Mouse (Mus musculus) cerebellum, adult 8-10 months (tissue): ENCODE results near the gene Rnaseh2a.

Source experiments
- DNase-seq: peaks from one replicate; pipeline ENCODE4 v3.0.0; 2022

Rnaseh2a gene

DNA sequence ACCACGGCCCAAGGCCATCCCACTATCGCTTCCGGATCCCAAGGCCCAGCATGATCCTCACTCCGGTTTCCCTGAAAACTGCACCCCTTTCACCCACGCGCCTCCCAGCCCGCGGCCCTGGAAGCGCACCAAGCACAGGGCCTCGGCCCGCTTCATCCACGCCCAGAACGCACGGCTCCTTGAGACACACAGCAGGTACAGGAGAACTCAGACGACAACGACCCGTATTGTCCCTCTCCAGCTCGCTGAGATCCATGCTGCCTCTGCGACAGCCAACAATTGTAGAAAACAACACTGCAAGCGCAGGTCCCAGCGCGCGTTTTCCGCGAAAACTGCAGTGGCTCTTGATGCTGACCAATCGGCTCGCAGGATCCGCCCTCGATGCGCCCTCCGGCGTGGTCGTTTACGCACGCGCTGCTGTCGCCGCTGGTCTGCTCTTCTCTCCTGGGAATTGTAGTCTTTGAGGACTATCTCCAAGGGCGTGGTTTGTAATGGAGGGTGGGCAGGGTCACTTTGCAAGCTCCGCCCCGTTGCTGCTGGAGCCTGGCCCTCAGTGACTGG lies 3.8 kb downstream of the Rnaseh2a start:
- peak; percentile 88 for DNase-seq

- no peak for DNase-seq
Measured at GRCm38 (mm10) chr8:84963952-84964351, 5.6 kb downstream of the Rnaseh2a start.

- no peak for DNase-seq
Measured at GRCm38 (mm10) chr8:84959811-84960210, 9.8 kb downstream of the Rnaseh2a start.

- peak; percentile 82 for DNase-seq
Measured at GRCm38 (mm10) chr8:84956768-84957167, 12.8 kb downstream of the Rnaseh2a start.

DNA sequence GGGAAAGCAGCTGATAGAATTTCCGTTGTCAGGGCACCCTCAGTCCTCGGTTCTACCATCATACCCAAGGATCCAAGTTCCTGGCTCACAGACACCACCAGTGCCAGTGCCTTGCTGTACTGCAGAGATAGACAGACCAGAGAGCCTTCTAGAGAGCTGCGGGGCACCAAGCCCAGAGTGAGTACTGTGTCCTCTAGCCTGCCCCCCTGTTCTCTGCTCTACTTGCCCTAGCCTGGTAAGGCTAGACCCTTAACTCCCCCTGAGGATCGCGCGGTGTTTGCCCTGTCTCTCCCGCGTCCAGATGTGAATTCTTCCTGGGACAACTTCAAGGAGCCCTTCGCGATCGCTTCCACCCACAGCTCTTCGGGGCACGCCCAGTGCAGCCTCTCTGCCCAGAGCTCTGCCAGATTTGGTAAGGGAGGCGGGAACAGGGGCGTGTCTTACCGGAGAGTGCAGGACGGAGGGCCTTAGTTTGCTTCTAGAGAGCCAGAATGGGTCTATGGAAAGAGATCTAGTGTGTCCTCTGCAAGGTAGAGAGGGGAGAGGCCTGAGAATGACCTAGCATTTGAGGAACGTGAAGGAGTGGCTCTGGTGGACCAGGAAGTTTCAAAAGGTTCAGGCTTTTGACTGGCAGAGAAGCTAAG lies 16.8 kb downstream of the Rnaseh2a start:
- no peak for DNase-seq

DNA sequence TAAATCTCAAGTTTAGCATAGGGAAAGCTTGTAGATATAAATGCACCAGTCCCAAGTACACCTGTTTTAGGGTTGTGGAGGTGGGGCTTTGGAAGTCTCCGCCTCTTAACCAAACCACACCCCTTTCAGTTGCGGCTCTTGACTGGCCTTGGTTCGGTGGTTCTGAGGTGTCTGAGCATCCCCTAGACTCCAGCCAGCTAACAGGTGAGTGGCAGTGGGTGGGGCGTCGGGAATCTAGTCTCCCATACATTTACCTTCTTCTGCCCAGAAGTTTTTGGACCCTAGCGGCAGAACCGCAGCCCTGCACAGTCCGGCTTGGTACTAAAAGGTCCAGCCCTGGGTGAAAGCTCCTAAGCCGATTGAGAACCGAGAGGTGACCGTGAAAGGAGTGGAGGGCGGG lies 19.8 kb downstream of the Rnaseh2a start:
- DNase-seq: no peak

GRCm38 (mm10) chr8:84947241-84947545 lies 22.4 kb downstream of the Rnaseh2a start:
- no peak for DNase-seq

DNA sequence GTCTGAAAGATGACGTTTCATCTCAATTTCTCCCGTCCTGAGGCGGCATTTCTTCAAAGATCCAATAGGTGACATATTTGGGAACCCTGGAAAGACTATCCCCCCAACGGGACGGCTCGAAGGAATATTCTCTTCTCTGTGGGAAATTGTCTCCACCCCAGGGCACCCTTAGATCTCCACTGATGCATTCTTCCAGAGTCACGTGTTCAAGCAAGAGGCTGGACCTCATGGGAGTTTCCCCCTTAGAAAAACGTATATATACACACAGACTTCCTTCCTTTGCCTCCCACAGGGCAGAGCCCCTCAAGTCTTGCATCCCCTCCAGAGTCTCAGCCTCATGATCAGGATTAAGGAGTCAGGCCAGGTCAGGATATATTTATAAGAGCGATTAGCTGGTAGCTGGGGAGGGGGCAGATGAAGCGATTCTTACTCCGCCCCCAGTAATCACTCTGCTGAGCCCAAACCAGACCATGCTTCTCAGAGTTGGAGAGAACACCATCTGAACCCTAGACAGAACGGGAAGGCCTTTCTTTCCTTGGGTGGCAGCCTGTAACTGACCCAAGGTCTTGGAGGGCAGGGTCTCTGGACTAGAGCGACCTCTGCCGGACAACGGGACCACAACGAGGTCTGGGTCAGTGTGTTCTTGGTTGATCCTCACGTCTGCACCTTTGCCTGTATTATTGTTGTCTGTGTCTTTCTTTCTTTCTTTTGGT lies 22.9 kb downstream of the Rnaseh2a start, which contains the start of gene Rtbdn:
Rtbdn (plus strand) TSS at position 464 of the 713 bp plus-strand sequence.
- DNase-seq: peak; percentile 74

DNA sequence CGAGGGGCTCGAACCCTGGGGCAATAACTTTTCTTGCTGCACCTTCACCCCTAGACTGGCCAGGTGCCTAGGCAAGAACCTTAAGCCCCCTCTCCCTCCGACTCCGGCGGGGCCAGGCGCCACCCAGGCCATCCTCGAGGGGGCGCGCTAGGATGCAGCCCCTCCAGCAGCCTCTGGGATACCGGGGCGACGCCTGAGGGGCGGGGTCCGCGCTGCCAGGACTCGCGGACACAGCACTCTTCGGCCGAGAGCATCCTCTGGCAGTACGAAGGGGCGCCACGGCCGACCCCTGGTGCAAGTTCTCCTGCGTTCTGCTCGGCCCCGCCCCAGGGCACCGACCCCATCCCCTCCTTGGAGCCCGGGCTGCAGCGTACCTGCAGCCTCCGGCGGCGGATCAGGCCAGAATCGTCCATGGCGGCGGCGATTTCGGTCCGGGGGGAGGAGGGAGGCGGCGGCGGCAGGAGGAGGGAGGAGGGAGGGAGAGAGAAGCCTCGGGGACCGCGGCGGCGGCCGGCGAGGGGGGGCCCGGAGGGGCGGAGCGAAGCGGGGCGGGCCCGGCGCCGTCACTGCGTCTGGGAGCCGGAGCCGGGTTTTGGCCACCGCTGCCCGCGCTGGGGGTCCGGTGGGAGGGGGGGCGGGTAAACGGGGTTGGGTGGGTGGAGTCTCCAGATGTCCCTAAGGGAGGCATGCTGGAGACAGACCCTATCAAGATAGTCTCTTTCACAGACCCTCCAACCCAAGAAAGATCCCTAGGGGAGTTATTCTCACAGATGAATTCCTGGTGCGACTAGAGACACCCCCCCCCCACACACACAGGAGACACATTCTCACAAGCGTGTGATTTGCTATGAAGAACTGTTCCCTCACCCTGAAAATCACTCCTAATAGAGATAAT lies 23.7 kb downstream of the Rnaseh2a start:
- DNase-seq: peak; percentile 77

DNA sequence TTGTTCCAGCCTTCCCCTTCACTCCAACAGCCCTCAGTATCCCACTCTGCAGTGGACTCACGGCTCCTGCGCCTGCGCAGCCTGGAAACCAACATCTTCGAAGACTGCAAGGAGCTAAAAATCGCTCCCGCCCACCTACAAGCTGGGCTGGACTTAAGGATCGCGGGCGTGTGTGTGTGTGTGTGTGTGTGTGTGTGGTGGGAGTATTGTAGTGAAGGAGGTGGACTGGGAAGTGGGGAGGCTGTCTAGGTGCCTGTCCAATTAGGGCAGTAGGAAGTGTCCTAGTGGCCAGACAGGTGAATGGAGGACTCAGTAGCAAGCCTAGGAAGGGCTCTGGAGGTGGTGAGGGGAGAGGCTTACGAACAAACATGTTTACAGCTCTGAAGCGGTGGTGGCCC lies 24.3 kb downstream of the Rnaseh2a start:
- DNase-seq: peak; percentile 47

DNA sequence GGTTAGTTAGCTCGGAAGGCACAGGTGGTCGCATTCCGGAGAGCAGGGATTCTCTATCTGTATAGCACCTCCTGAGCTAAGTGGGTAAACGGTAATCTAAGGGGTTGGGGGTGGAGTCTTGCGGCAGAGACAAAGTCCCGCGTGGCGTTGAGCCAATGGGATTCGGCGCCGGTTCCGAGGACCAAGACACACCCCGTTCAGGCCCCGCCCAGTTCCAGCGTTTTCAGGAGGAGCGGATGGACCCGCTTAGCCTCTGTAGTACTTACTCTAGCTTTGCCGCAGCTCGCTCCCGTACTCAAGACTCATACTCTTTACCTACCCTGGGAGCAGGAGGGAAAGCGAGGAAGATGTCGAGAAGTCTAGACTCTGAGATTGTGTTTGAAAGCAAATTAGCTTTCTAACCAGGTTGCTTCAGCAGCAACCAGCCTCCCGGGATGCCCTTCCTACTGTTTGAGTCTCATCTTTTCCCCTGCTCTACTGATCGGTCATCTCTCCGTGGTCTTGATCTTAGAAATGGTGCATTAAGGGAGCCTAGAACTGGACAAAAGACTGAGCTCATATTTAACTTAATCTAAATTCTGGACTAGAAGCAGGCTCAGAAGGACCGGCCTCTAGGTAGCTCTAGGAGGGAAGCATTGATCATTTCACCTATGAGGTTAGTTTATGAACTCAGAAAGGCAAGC lies 24.9 kb downstream of the Rnaseh2a start:
- DNase-seq: peak; percentile 77

GRCm38 (mm10) chr8:84943699-84944098 lies 25.9 kb downstream of the Rnaseh2a start:
- DNase-seq: no peak

- no peak for DNase-seq
Measured at GRCm38 (mm10) chr8:84937620-84938485, 31.7 kb downstream of the Rnaseh2a start.

DNA sequence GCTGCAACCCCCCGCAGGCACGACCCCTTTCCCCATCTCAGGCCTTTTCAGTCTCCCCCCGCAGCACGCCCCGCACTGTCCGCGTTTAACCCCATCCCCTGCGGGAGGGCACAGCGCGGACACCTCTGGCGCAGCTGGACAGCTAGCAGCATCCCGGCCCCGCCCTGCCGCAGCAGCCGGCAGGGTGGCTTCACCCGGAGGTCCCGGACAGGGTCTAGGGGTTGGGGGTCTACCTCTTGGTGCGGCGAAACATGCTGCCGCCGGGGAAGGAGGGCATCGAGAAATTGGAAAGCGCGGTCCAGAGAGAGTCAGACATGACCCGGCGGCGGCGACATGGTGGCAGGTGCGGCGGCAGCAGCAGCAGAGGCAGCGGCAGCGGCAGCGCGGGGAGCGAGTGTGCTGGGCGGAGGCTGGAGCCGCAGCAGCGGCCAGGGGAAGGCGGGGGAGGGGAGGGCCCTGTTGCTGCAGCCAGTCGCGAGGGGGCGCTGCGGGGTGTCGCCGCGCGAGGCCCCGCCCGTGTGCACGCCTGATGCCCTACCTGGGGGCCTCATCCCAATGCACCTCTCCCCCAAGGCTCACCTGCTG lies 32.5 kb downstream of the Rnaseh2a start, which contains the start of gene Mast1:
Mast1 (minus strand) TSS at position 398 of the 585 bp plus-strand sequence.
- peak; percentile 84 for DNase-seq

- DNase-seq: peak; percentile 44
Measured at GRCm38 (mm10) chr8:84936041-84936961, 33.3 kb downstream of the Rnaseh2a start.

DNA sequence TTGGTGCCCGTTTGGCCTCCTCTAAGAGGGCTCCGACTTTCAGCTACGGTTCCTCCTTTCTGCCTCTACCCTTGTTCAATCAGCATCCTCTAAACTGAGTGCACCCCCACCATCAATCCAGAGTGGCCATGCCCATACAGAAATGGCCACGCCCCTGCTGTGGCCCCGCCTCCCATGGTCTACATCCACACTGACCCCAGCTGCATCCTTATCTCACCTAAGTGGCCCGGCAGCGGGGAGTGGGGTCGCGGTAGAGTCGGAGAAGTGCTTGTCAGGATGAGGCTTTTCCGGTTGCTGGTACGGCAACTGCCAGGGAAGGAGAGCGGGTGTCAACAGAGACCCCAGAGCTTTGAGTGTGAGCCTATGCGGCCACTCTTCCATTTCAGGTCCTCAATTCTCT lies 34.1 kb downstream of the Rnaseh2a start:
- peak; percentile 59 for DNase-seq

DNA sequence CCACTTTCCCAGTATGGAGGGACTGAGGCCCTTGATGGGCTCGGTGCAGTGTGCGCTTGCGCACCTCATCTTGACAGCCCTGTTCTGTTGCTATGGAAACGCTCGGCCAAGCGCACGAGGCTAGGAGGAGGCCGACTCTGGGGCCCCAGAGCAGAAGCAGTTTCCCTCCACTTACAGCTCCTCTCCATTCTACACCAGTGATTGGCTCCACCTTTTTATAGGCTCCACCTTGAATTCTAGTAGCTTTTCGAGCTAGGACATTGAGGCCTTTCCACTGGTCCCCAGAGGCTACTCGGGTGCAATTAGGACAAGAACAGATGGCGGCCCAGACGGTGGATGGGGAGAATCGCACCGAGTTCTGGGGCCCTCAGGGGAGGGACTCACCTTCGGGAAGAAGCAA lies 34.7 kb downstream of the Rnaseh2a start:
- DNase-seq: peak; percentile 77

- DNase-seq: no peak
Measured at GRCm38 (mm10) chr8:84933767-84934559, 35.6 kb downstream of the Rnaseh2a start.

- DNase-seq: no peak
Measured at GRCm38 (mm10) chr8:84930582-84930981, 39.0 kb downstream of the Rnaseh2a start.
